Mouse (Mus musculus): ENCODE data around the gene Fyco1.

- TF ChIP-seq CTCF (IDR thresholded peaks at IDR 0.05; ENCODE audit: low read depth): no peak
- TF ChIP-seq EP300 (IDR thresholded peaks at IDR 0.05; ENCODE audit: low read depth): no peak
These were observed 36.9 kb downstream of the Fyco1 start for GRCm38 (mm10) chr9:123814821-123815220.

All from heart, postnatal 0 days (tissue).